Mouse (Mus musculus): ENCODE data around the gene Zbtb16. TPM values are rescaled to one million over a fixed set of nuclear protein-coding genes. Genes with fewer than 3 reads are reported as not detected.

Gene Zbtb16
- polyA plus RNA-seq, 1 experiment from 2014 or later = 7.7 TPM

- no peak for ATAC-seq (ENCODE audit: low FRiP score, low read depth)
These were observed 100.3 kb downstream of the Zbtb16 start for GRCm38 (mm10) chr9:48735466-48736312.

DNA sequence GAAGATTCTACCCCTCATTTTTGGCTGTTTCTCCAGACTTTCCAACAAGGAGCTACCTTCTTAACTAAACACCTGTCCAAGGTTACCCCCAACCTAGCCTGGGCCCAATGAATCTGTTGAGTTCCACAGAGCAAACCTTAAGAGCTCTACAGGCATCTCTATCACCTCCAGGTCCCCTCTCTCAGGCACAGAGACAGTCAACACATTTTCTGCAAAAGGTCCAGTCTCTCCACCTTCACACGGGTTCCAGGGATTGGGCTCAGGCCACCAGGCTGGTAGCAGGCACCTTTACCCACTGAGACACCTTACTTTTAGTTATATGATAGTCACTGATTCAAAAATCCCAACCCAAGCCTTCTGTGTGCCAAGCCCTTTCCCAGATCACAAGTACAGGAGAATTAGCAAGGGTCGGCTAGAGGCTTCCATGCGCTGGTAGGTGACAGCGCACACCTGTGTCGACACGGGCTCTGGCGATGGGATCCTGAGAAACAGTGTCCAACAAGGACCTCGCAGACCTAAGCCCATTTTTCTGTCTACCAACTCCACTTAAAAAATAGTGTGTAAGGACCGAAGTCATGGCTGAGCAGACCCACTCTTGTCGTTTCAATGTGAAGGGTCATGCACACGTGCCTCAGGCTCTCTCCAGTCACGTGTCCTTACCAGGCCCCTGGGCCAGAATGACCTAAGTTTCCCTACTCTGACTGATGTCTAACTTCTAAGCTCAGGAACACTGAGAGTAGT is 101.1 kb downstream of the Zbtb16 start:
- H3K9ac ChIP-seq = no peak overlapping the region
- no peaks in the 10 kb centered on the region for H3K9me3 ChIP-seq
- WGBS = 83% methylated on average over 12 of the region's 12 CpGs
- no peak for ATAC-seq (ENCODE audit: low FRiP score, low read depth)
- no peak overlapping the region for H3K4me2 ChIP-seq (replicated peaks)
- H3K4me3 ChIP-seq = no peak overlapping the region
- no peaks in the 10 kb centered on the region for H3K36me3 ChIP-seq
- peaks cover 63% of the 10 kb centered on the region for H3K4me1 ChIP-seq
- H3K27me3 ChIP-seq (replicated peaks) = no peaks in the 10 kb centered on the region
- H3K27ac ChIP-seq = no peak overlapping the region

More at GRCm38 (mm10) chr9:48735466-48736312, 100.3 kb downstream of the Zbtb16 start:
- Histone ChIP-seq H3K9ac (no peak overlapping the region), H3K36me3 (no peaks in the 10 kb centered on the region), H3K4me1 (peaks cover 68% of the 10 kb centered on the region), H3K4me3 (no peak overlapping the region), H3K27ac (no peak overlapping the region), H3K27me3 (replicated peaks) (no peaks in the 10 kb centered on the region), H3K4me2 (replicated peaks) (no peak overlapping the region), H3K9me3 (no peaks in the 10 kb centered on the region)
- WGBS = 55% methylated on average over 12 of the region's 12 CpGs

- no peaks in the 10 kb centered on the region for H3K9me3 ChIP-seq
- H3K9ac ChIP-seq = no peak overlapping the region
- 37% methylated on average over 13 of the region's 13 CpGs for WGBS
- no peaks in the 10 kb centered on the region for H3K27me3 ChIP-seq (replicated peaks)
- ATAC-seq (ENCODE audit: low FRiP score, low read depth) = no peak
- no peak overlapping the region for H3K27ac ChIP-seq
- H3K4me2 ChIP-seq (replicated peaks) = no peak overlapping the region
- H3K4me1 ChIP-seq = peaks cover 61% of the 10 kb centered on the region
- H3K36me3 ChIP-seq = no peaks in the 10 kb centered on the region
- no peak overlapping the region for H3K4me3 ChIP-seq
These were observed 102.0 kb downstream of the Zbtb16 start for GRCm38 (mm10) chr9:48733817-48734544.

DNA sequence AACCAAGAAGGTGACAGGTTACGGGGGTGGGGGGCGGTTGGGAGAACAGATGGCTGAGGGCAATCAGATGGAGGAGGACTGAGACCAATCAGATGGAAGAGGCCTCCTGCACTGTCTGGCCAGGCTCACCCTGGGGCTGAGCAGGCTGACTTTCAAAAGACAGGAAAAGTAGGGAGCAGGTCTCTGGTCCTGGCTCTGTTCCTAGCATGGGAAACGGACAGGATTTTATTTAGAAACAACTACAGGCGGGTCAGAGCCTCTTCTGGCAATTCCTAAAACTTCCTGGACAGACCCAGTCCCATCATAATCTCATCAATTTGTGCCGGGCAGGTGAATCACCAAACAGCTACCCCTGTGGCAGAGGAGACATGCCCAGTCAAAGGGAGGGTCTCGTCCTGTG is 102.9 kb downstream of the Zbtb16 start:
- no peaks in the 10 kb centered on the region for H3K27me3 ChIP-seq (replicated peaks)
- peaks cover 65% of the 10 kb centered on the region for H3K4me1 ChIP-seq
- H3K9ac ChIP-seq = no peak overlapping the region
- H3K36me3 ChIP-seq = no peaks in the 10 kb centered on the region
- H3K4me2 ChIP-seq (replicated peaks) = no peak overlapping the region
- 62% methylated on average over 6 of the region's 6 CpGs for WGBS
- no peaks in the 10 kb centered on the region for H3K9me3 ChIP-seq
- no peak overlapping the region for H3K27ac ChIP-seq
- no peak overlapping the region for H3K4me3 ChIP-seq
- no peak for ATAC-seq (ENCODE audit: low FRiP score, low read depth)

- no peak overlapping the region for H3K27ac ChIP-seq
- no peaks in the 10 kb centered on the region for H3K9me3 ChIP-seq
- no peak overlapping the region for H3K4me3 ChIP-seq
- no peak overlapping the region for H3K4me2 ChIP-seq (replicated peaks)
- peaks cover 57% of the 10 kb centered on the region for H3K4me1 ChIP-seq
- H3K36me3 ChIP-seq = no peaks in the 10 kb centered on the region
- no peak for ATAC-seq (ENCODE audit: low FRiP score, low read depth)
- H3K27me3 ChIP-seq (replicated peaks) = no peaks in the 10 kb centered on the region
- WGBS = 78% methylated on average over 8 of the region's 8 CpGs
- no peak overlapping the region for H3K9ac ChIP-seq
These were observed 104.1 kb downstream of the Zbtb16 start for GRCm38 (mm10) chr9:48731651-48732536.

DNA sequence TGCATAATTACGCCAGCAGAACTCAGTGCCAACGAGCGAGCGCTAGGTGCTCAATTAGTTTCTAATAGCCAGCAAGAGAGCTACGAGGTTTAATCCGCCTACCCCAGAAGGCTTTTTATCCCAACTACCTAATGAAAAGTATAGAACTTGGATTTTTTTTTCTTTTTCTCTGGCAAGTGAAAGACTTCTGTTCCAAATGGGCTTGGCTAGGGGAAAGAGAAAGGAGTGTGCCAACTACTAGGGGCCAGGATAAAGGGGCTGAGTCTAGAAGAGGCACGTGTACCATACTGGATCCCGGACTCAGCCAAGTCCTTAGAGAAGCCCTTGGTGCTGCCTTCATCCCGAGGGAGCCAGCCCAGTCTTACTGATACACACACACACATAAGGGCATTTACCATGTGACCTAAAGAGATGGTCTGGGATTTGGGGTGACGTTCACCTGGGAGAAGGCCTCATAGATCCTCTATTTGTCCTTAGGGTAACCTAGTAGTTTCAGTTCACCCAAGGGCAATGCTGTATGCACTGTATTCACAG is 105.5 kb downstream of the Zbtb16 start:
- peaks cover 43% of the 10 kb centered on the region for H3K4me1 ChIP-seq
- no peak for ATAC-seq (ENCODE audit: low FRiP score, low read depth)
- WGBS = 77% methylated on average over 10 of the region's 10 CpGs

DNA sequence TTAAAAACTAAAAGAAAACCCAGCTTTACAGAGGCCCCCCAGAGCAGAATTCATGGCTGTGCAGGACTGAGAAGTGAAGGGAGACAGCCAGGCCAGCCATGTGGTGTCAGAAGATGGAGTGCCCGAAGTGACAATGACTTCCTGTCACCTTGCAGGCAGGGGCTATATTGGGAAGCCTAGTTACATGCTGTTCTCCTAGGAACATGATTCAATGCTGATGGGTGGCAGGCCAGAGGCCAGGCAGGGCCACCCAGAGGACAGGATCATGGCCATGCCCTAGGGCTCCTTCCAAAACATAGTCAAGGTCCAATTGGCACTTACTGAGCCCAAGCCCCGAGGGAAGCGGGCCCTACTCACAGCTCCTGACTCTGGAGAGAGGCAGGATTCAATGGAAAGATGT is 106.6 kb downstream of the Zbtb16 start:
- Histone ChIP-seq H3K4me2 (replicated peaks) (no peak overlapping the region), H3K36me3 (no peaks in the 10 kb centered on the region), H3K9me3 (no peaks in the 10 kb centered on the region), H3K27ac (no peak overlapping the region), H3K27me3 (replicated peaks) (no peaks in the 10 kb centered on the region), H3K4me3 (no peak overlapping the region), H3K9ac (no peak overlapping the region), H3K4me1 (peaks cover 33% of the 10 kb centered on the region)
- ATAC-seq (ENCODE audit: low FRiP score, low read depth) = no peak
- WGBS = 45% methylated on average over 3 of the region's 3 CpGs

More for the DNA sequence above, 105.5 kb downstream of the Zbtb16 start:
- Histone ChIP-seq H3K27me3 (replicated peaks) (no peaks in the 10 kb centered on the region), H3K9me3 (no peaks in the 10 kb centered on the region), H3K4me2 (replicated peaks) (no peak overlapping the region), H3K36me3 (no peaks in the 10 kb centered on the region), H3K9ac (no peak overlapping the region), H3K4me3 (no peak overlapping the region), H3K27ac (no peak overlapping the region)

GRCm38 (mm10) chr9:48728731-48729123 is 107.3 kb downstream of the Zbtb16 start:
- Histone ChIP-seq H3K4me3 (no peak overlapping the region), H3K4me1 (peaks cover 29% of the 10 kb centered on the region), H3K36me3 (no peaks in the 10 kb centered on the region), H3K27ac (no peak overlapping the region), H3K27me3 (replicated peaks) (no peaks in the 10 kb centered on the region), H3K9ac (no peak overlapping the region), H3K9me3 (no peaks in the 10 kb centered on the region), H3K4me2 (replicated peaks) (no peak overlapping the region)
- ATAC-seq (ENCODE audit: low FRiP score, low read depth) = no peak
- 39% methylated on average over 13 of the region's 13 CpGs for WGBS

GRCm38 (mm10) chr9:48728083-48728730 is 107.8 kb downstream of the Zbtb16 start:
- Histone ChIP-seq H3K4me3 (no peak overlapping the region), H3K36me3 (no peaks in the 10 kb centered on the region), H3K9ac (no peak overlapping the region), H3K4me1 (peaks cover 27% of the 10 kb centered on the region), H3K9me3 (no peaks in the 10 kb centered on the region), H3K4me2 (replicated peaks) (no peak overlapping the region), H3K27ac (no peak overlapping the region), H3K27me3 (replicated peaks) (no peaks in the 10 kb centered on the region)
- no peak for ATAC-seq (ENCODE audit: low FRiP score, low read depth)
- 26% methylated on average over 10 of the region's 10 CpGs for WGBS

DNA sequence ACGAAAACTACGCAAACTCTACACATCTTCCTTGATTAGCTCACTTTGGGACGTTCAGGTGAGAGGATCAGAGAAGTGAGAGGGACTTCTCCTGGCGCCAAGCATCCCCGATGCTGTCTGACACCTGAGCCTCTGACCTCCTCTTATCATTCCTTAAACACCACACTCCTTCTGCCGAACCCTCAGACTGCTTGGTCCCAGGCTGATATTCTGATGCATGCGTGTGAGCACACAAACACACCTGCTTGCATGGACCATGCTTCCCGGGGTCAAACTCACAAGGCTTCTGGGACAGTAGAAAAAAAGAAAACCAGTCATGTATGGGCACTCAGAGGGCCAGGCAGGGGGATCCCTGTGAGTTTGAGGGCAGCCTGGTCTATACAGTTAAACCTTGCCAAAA is 109.7 kb downstream of the Zbtb16 start:
- H3K4me1 ChIP-seq = peaks cover 19% of the 10 kb centered on the region
- H3K36me3 ChIP-seq = no peaks in the 10 kb centered on the region
- H3K4me2 ChIP-seq (replicated peaks) = no peak overlapping the region
- no peak for ATAC-seq (ENCODE audit: low FRiP score, low read depth)
- H3K27ac ChIP-seq = no peak overlapping the region
- no peak overlapping the region for H3K4me3 ChIP-seq
- WGBS = 88% methylated on average over 8 of the region's 8 CpGs
- H3K9me3 ChIP-seq = no peaks in the 10 kb centered on the region
- no peaks in the 10 kb centered on the region for H3K27me3 ChIP-seq (replicated peaks)
- H3K9ac ChIP-seq = no peak overlapping the region

- 75% methylated on average over 4 of the region's 4 CpGs for WGBS
- Histone ChIP-seq H3K4me1 (peaks cover 19% of the 10 kb centered on the region), H3K4me3 (no peak overlapping the region), H3K9ac (no peak overlapping the region), H3K4me2 (replicated peaks) (no peak overlapping the region), H3K27me3 (replicated peaks) (no peaks in the 10 kb centered on the region), H3K36me3 (no peaks in the 10 kb centered on the region), H3K9me3 (no peaks in the 10 kb centered on the region), H3K27ac (no peak overlapping the region)
- ATAC-seq (ENCODE audit: low FRiP score, low read depth) = no peak
These were observed 110.1 kb downstream of the Zbtb16 start for GRCm38 (mm10) chr9:48725918-48726317.
